Mouse (Mus musculus) MEL (cell line): Measurements from ENCODE around the gene Gm21969.

ENCODE experiments used
- CTCF ChIP-seq, 3 experiments: IDR thresholded peaks in 2 of 3; conservative IDR thresholded peaks in 1 of 3; 2 replicates each; pipeline ENCODE4 v1.5.1; 2011 to 2012; ENCODE audit warnings: low read length in 3 of 3, low read depth in 2 of 3, mild to moderate bottlenecking in 2 of 3, improper control_type of control experiment in 1 of 3, inconsistent platforms in 1 of 3, mixed read lengths in 1 of 3, moderate library complexity in 1 of 3; ENCODE audit not compliant: control insufficient read depth in 1 of 3, insufficient read depth in 1 of 3, poor library complexity in 1 of 3, severe bottlenecking in 1 of 3
- EP300 ChIP-seq, 2 experiments: IDR thresholded peaks; 2 replicates each; pipeline ENCODE4 v1.6.1; 2011; ENCODE audit warnings: improper control_type of control experiment in 2 of 2, low read length in 2 of 2, low read depth in 1 of 2, mild to moderate bottlenecking in 1 of 2
- HCFC1 ChIP-seq: IDR thresholded peaks from 2 replicates; pipeline ENCODE4 v1.6.1; 2012; ENCODE audit warnings: low read depth, mild to moderate bottlenecking, inconsistent platforms, low read length, improper control_type of control experiment, moderate library complexity
- JUND ChIP-seq: IDR thresholded peaks from 2 replicates; pipeline ENCODE4 v1.6.1; 2011; ENCODE audit warnings: low read depth, mild to moderate bottlenecking, improper control_type of control experiment, low read length
- KAT2A ChIP-seq: conservative IDR thresholded peaks from 2 replicates; pipeline ENCODE4 v1.6.1; 2012; ENCODE audit warnings: low read depth, low read length, improper control_type of control experiment, inconsistent platforms
- MYB ChIP-seq: IDR thresholded peaks from 2 replicates; pipeline ENCODE4 v1.6.1; 2011; ENCODE audit warnings: mild to moderate bottlenecking, low read depth, low read length, improper control_type of control experiment
- POLR2A ChIP-seq, 2 experiments: IDR thresholded peaks; 2 replicates each; pipeline ENCODE4 v1.6.1; 2011 to 2012; ENCODE audit warnings: low read length in 2 of 2, mild to moderate bottlenecking in 2 of 2, control low read depth in 1 of 2, improper control_type of control experiment in 1 of 2, low read depth in 1 of 2, moderate library complexity in 1 of 2; ENCODE audit not compliant: control insufficient read depth in 1 of 2, insufficient read depth in 1 of 2, poor library complexity in 1 of 2
- UBTF ChIP-seq: IDR thresholded peaks from 2 replicates; pipeline ENCODE4 v1.6.1; 2012; ENCODE audit warnings: low read depth, mild to moderate bottlenecking, inconsistent platforms, low read length, improper control_type of control experiment, moderate library complexity, borderline replicate concordance; ENCODE audit not compliant: insufficient read depth
- USF2 ChIP-seq, 2 experiments: IDR thresholded peaks; 2 replicates each; pipeline ENCODE4 v1.6.1; 2011 to 2012; ENCODE audit warnings: improper control_type of control experiment in 2 of 2, low read length in 2 of 2, borderline replicate concordance in 1 of 2, inconsistent platforms in 1 of 2, low read depth in 1 of 2, mild to moderate bottlenecking in 1 of 2; ENCODE audit not compliant: insufficient read depth in 1 of 2
- ZMIZ1 ChIP-seq: IDR thresholded peaks from 2 replicates; pipeline ENCODE4 v1.6.1; 2012; ENCODE audit warnings: low read depth, mild to moderate bottlenecking, inconsistent platforms, low read length, improper control_type of control experiment, moderate library complexity
- ZNF384 ChIP-seq: IDR thresholded peaks from 2 replicates; pipeline ENCODE4 v1.6.1; 2012; ENCODE audit warnings: low read depth, mild to moderate bottlenecking, inconsistent platforms, low read length, improper control_type of control experiment

GRCm38 (mm10) chr4:139575673-139576003 is 27.3 kb upstream of the Gm21969 start:
- no peak for TF ChIP-seq MYB
- no peak for TF ChIP-seq POLR2A (IDR thresholded peaks at IDR 0.05; ENCODE audit: control insufficient read depth in 1 of 2, insufficient read depth in 1 of 2, low read depth in 1 of 2, low read length in 2 of 2, poor library complexity in 1 of 2)
- TF ChIP-seq CTCF (IDR thresholded peaks at IDR 0.05 in 2 of 3, conservative IDR thresholded peaks at IDR 0.05 in 1 of 3; ENCODE audit: control insufficient read depth in 1 of 3, insufficient read depth in 1 of 3, low read depth in 2 of 3, low read length in 3 of 3, poor library complexity in 1 of 3, severe bottlenecking in 1 of 3): no peak
- TF ChIP-seq USF2 (IDR thresholded peaks at IDR 0.05; ENCODE audit: borderline replicate concordance in 1 of 2, insufficient read depth in 1 of 2, low read depth in 1 of 2, low read length in 2 of 2): no peak
- TF ChIP-seq ZMIZ1: no peak
- no peak for TF ChIP-seq KAT2A
- no peak for TF ChIP-seq UBTF
- no peak for TF ChIP-seq HCFC1
- TF ChIP-seq JUND: no peak
- no peak for TF ChIP-seq ZNF384
- no peak for TF ChIP-seq EP300 (IDR thresholded peaks at IDR 0.05; ENCODE audit: low read depth in 1 of 2, low read length in 2 of 2)
